In the genomic region with DNA sequence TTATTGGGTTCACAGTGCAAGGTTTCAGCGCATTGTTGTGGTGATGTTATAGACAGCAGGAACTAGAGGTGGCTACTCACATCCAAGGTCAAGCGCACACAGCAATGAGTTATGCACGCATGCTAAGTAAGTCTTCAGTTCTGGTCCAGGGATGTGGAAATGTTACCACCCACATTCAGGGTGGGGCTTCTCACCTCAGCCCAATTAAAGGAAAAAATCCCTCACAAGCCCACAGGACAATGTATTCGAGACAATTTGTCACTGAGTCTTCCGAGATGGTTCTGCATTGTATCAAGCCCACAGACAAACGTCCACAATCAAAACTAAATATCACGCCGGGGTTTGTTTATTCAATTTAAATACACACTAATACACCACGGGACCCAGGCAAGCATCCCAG, we compare ENCODE assay signal across 7 mouse cellular contexts. TPM values are rescaled to one million over a fixed set of nuclear protein-coding genes. Genes with fewer than 3 reads are reported as not detected.
DNase-seq lines count a peak whose midpoint lies in the region; ATAC-seq lines count a peak whose summit lies in the region.

No protein-coding gene starts in this region.

- H3K4me2 ChIP-seq in neural tube, embryonic 11.5 days (ENCODE audit: low read depth): peak overlapping the region; percentile 48
- peak overlapping the region; percentile 63 for H3K4me2 ChIP-seq in hindbrain, embryonic 12.5 days (replicated peaks)
- peak overlapping the region; percentile 78 for H3K4me2 ChIP-seq in liver, embryonic 13.5 days
- peak overlapping the region; percentile 56 for H3K4me2 ChIP-seq in stomach, embryonic 16.5 days (ENCODE audit: low read depth, low read length)

- peak; percentile 5; the same call in 1 of the 2 replicates for ATAC-seq in neural tube, embryonic 11.5 days (ENCODE audit: insufficient read depth, low FRiP score, low TSS enrichment)
- peak; percentile 18 for ATAC-seq in hindbrain, embryonic 12.5 days (ENCODE audit: low FRiP score)
- ATAC-seq in liver, embryonic 13.5 days (ENCODE audit: low read depth): no peak
- ATAC-seq in stomach, embryonic 16.5 days (ENCODE audit: insufficient read depth, low FRiP score): no peak
- no peak; the same call in 1 of the 2 replicates for ATAC-seq in granulocyte monocyte progenitor cell, adult 5-6 weeks (replicated peaks; ENCODE audit: poor library complexity, severe bottlenecking)

- no peaks in the 10 kb centered on the region for H3K9me3 ChIP-seq in neural tube, embryonic 11.5 days (ENCODE audit: control insufficient read depth, low read length)
- no peaks in the 10 kb centered on the region for H3K9me3 ChIP-seq in hindbrain, embryonic 12.5 days (replicated peaks)
- no peaks in the 10 kb centered on the region for H3K9me3 ChIP-seq in liver, embryonic 13.5 days (replicated peaks)
- H3K9me3 ChIP-seq in stomach, embryonic 16.5 days (replicated peaks; ENCODE audit: control insufficient read depth, low read length): no peaks in the 10 kb centered on the region

- 87% methylated on average over 9 of the region's 9 CpGs for WGBS in neural tube, embryonic 11.5 days
- WGBS in hindbrain, embryonic 12.5 days: 81% methylated on average over 9 of the region's 9 CpGs
- 80% methylated on average over 9 of the region's 9 CpGs for WGBS in liver, embryonic 13.5 days (ENCODE audit: insufficient replicate concordance)
- WGBS in stomach, embryonic 16.5 days: 51% methylated on average over 9 of the region's 9 CpGs

- DNase-seq in neural tube, embryonic 11.5 days (ENCODE audit: low spot score): no peak
- DNase-seq in neural tube, embryonic 10.5 days (ENCODE audit: extremely low spot score, low spot score): no peak
- DNase-seq in cerebellum, postnatal 10 days: peak; percentile 27 to 62
- DNase-seq in liver, embryonic 13.5 days: no peak

- H3K9ac ChIP-seq in neural tube, embryonic 11.5 days (ENCODE audit: low read length): peak overlapping the region; percentile 80
- peak overlapping the region; percentile 77; the same call in 1 of the 2 replicates for H3K9ac ChIP-seq in hindbrain, embryonic 12.5 days
- peak overlapping the region; percentile 82 for H3K9ac ChIP-seq in liver, embryonic 13.5 days
- peak overlapping the region; percentile 89 for H3K9ac ChIP-seq in stomach, embryonic 16.5 days (ENCODE audit: low read length)

- peaks cover 6% of the 10 kb centered on the region; the same call in 1 of the 2 replicates for H3K4me1 ChIP-seq in neural tube, embryonic 11.5 days (ENCODE audit: control insufficient read depth, insufficient read depth, low read length)
- H3K4me1 ChIP-seq in hindbrain, embryonic 12.5 days: peaks cover 6% of the 10 kb centered on the region
- peaks cover 6% of the 10 kb centered on the region for H3K4me1 ChIP-seq in liver, embryonic 13.5 days (replicated peaks)
- no peaks in the 10 kb centered on the region for H3K4me1 ChIP-seq in stomach, embryonic 16.5 days (ENCODE audit: control insufficient read depth, insufficient read depth, low read length)

- H3K36me3 ChIP-seq in neural tube, embryonic 11.5 days (ENCODE audit: control insufficient read depth, insufficient read depth, low read length): no peaks in the 10 kb centered on the region
- no peaks in the 10 kb centered on the region for H3K36me3 ChIP-seq in hindbrain, embryonic 12.5 days
- no peaks in the 10 kb centered on the region for H3K36me3 ChIP-seq in liver, embryonic 13.5 days
- H3K36me3 ChIP-seq in stomach, embryonic 16.5 days (ENCODE audit: control insufficient read depth, insufficient read depth, low read length): no peaks in the 10 kb centered on the region

- H3K27me3 ChIP-seq in neural tube, embryonic 11.5 days (ENCODE audit: control insufficient read depth, insufficient read depth, low read length): no peaks in the 10 kb centered on the region
- H3K27me3 ChIP-seq in hindbrain, embryonic 12.5 days: no peaks in the 10 kb centered on the region
- no peaks in the 10 kb centered on the region for H3K27me3 ChIP-seq in liver, embryonic 13.5 days
- no peaks in the 10 kb centered on the region for H3K27me3 ChIP-seq in stomach, embryonic 16.5 days (ENCODE audit: control insufficient read depth, insufficient read depth, low read length)

- H3K4me3 ChIP-seq in neural tube, embryonic 11.5 days (ENCODE audit: low read depth, low read length): peak overlapping the region; percentile 73
- H3K4me3 ChIP-seq in hindbrain, embryonic 12.5 days: peak overlapping the region; percentile 69
- peak overlapping the region; percentile 81 for H3K4me3 ChIP-seq in liver, embryonic 13.5 days (replicated peaks)
- H3K4me3 ChIP-seq in stomach, embryonic 16.5 days (replicated peaks; ENCODE audit: low read length): peak overlapping the region; percentile 77

- H3K27ac ChIP-seq in neural tube, embryonic 11.5 days (ENCODE audit: low read depth, low read length): no peak overlapping the region
- no peak overlapping the region for H3K27ac ChIP-seq in hindbrain, embryonic 12.5 days
- no peak overlapping the region for H3K27ac ChIP-seq in liver, embryonic 13.5 days
- H3K27ac ChIP-seq in stomach, embryonic 16.5 days (ENCODE audit: low read length): no peak overlapping the region

RNA-seq across cellular contexts. Expression of gene Lmbrd1, which starts 0.7 kb away (rescaled TPM):
- 27.4 and 32.1 TPM in 2 replicates for polyA plus RNA-seq in neural tube, embryonic 11.5 days (2014; fragmentation: Nextera tagmentation; extraction: Ambion mirVana)
- 31.0 and 37.4 TPM in 2 replicates for polyA plus RNA-seq in hindbrain, embryonic 12.5 days (2016; fragmentation: Nextera tagmentation; extraction: Ambion mirVana)
- 13.5 and 15.5 TPM in 2 replicates for polyA plus RNA-seq in liver, embryonic 13.5 days (2015; fragmentation: Nextera tagmentation; extraction: Ambion mirVana)
- polyA plus RNA-seq in stomach, embryonic 16.5 days (2015; fragmentation: Nextera tagmentation; extraction: Ambion mirVana): 35.1 and 41.6 TPM in 2 replicates
- 17.2 and 19.9 TPM in 2 replicates for total RNA-seq in granulocyte monocyte progenitor cell, adult 5-6 weeks (2014; fragmentation: Nextera tagmentation)
- 11.5 and 24.6 TPM in 2 replicates for total RNA-seq in granulocyte monocyte progenitor cell, adult 5-6 weeks (2017)

Comparison
In these comparisons a context has a peak if more than half of its experiments do, and no peak if none do; other contexts are left out.
1. ATAC-seq: peak in neural tube, embryonic 11.5 days (single experiment) and hindbrain, embryonic 12.5 days (single experiment); none in liver, embryonic 13.5 days (single experiment), stomach, embryonic 16.5 days (single experiment) and granulocyte monocyte progenitor cell, adult 5-6 weeks (single experiment).
2. DNase-seq: peak in cerebellum, postnatal 10 days (2 of 2); none in neural tube, embryonic 11.5 days (single experiment), neural tube, embryonic 10.5 days (single experiment) and liver, embryonic 13.5 days (single experiment).
3. Peak in every context shown above with its lines, with median percentiles within 50 percentile points of each other: H3K4me2 ChIP-seq, H3K4me3 ChIP-seq and H3K9ac ChIP-seq.